In the genomic region with DNA sequence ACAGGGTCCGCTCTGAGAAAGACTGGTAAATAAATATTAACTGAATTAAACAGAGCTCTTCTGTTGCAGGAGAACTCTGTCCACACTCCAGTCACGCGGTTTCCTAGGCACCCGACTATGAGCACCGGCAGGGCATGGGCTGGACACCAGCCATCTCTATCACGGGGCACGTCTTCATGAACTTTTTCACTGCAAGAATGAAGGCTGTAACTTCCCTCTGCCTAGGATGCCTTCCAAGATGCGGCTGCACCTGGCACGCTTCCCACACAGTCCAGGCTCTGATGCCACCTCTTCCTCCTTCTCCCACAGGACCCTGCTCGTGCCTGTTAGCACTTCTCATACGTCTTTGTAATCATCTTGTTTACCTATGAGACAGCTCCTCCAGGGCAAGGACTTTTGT, we compare ENCODE assay signal across 10 mouse cellular contexts. TPM values are rescaled to one million over a fixed set of nuclear protein-coding genes. Genes with fewer than 3 reads are reported as not detected.
DNase-seq lines count a peak whose midpoint lies in the region; ATAC-seq and TF ChIP-seq lines count a peak whose summit lies in the region.
"Had no signal": no experiment of that assay in that cellular context is flagged by ENCODE, and none has a peak within 500 bp of the region (broad histone marks: within the 10 kb centered on the region; RNA-seq: fewer than 3 reads in every experiment).

No protein-coding gene starts in this region.

- no peak for TF ChIP-seq CTCF in heart, adult 2 months (IDR thresholded peaks at IDR 0.05)

- H3K36me3 ChIP-seq in kidney, embryonic 14.5 days (ENCODE audit: control insufficient read depth, insufficient read depth, low read length): no peaks in the 10 kb centered on the region
- H3K36me3 ChIP-seq in heart, adult 2 months (ENCODE audit: control insufficient read depth, insufficient read depth, low read length): peaks cover 41% of the 10 kb centered on the region
- no peaks in the 10 kb centered on the region for H3K36me3 ChIP-seq in neural tube, embryonic 14.5 days (ENCODE audit: control insufficient read depth, insufficient read depth, low read length)
- H3K36me3 ChIP-seq: midbrain, embryonic 12.5 days had no signal

- 67% methylated on average over 11 of the region's 11 CpGs for WGBS in kidney, embryonic 14.5 days
- 22% methylated on average over 11 of the region's 11 CpGs for whole genome bisulfite sequencing in heart, adult 2 months
- WGBS in neural tube, embryonic 14.5 days: 47% methylated on average over 11 of the region's 11 CpGs

- peak; percentile 73 for TF ChIP-seq EP300 in heart, adult 2 months (IDR thresholded peaks at IDR 0.05; ENCODE audit: insufficient read depth, low read depth, low read length)

- ATAC-seq in kidney, embryonic 14.5 days (ENCODE audit: low FRiP score, low TSS enrichment): no peak
- ATAC-seq in neural tube, embryonic 14.5 days (ENCODE audit: low read depth): peak; percentile 75; the same call in 1 of the 2 replicates
- ATAC-seq in frontal cortex, adult (ENCODE audit: low TSS enrichment): no peak

- no peaks in the 10 kb centered on the region for H3K9me3 ChIP-seq in kidney, embryonic 14.5 days (ENCODE audit: control insufficient read depth, low read length)
- no peaks in the 10 kb centered on the region for H3K9me3 ChIP-seq in neural tube, embryonic 14.5 days (ENCODE audit: control insufficient read depth, low read length)
- H3K9me3 ChIP-seq: G1E had no signal

- H3K27ac ChIP-seq in kidney, embryonic 14.5 days (ENCODE audit: low read depth, low read length): no peak overlapping the region
- peak overlapping the region; percentile 64 for H3K27ac ChIP-seq in heart, adult 2 months
- 0 out of 2 replicates have a peak overlapping the region, but pooled peaks have one; percentile 48 for H3K27ac ChIP-seq in neural tube, embryonic 14.5 days (ENCODE audit: low read depth, low read length)
- H3K27ac ChIP-seq: midbrain, embryonic 12.5 days had no signal

- H3K9ac ChIP-seq in kidney, embryonic 14.5 days (ENCODE audit: low read depth, low read length): no peak overlapping the region
- 0 out of 2 replicates have a peak overlapping the region, but pooled peaks have one; percentile 22 for H3K9ac ChIP-seq in heart, adult 2 months (ENCODE audit: low read depth, low read length)
- no peak overlapping the region for H3K9ac ChIP-seq in neural tube, embryonic 14.5 days (replicated peaks; ENCODE audit: low read depth, low read length)
- H3K9ac ChIP-seq: midbrain, embryonic 12.5 days had no signal

- H3K79me2 ChIP-seq in heart, adult 2 months (replicated peaks; ENCODE audit: control insufficient read depth, insufficient read depth, low read length): peaks cover 7% of the 10 kb centered on the region

- no peaks in the 10 kb centered on the region for H3K27me3 ChIP-seq in kidney, embryonic 14.5 days (ENCODE audit: control insufficient read depth, insufficient read depth, low read length)
- H3K27me3 ChIP-seq in heart, adult 2 months (ENCODE audit: control insufficient read depth, insufficient read depth, low read length): no peaks in the 10 kb centered on the region
- H3K27me3 ChIP-seq in neural tube, embryonic 14.5 days (ENCODE audit: control insufficient read depth, insufficient read depth, low read length): no peaks in the 10 kb centered on the region
- H3K27me3 ChIP-seq: midbrain, embryonic 12.5 days had no signal

- intact Hi-C loops in heart, adult 2 months (cut with DNase I): no loop called here

- peak; percentile 97 for DNase-seq in kidney, adult 11 months
- DNase-seq in adrenal gland, postnatal 10 days: peak; percentile 79
- peak; percentile 68 to 79 for DNase-seq in heart, adult 2 months
- DNase-seq in kidney, adult 9 months: peak; percentile 98
- DNase-seq in thymus, postnatal 36 days: no peak

- peaks cover 23% of the 10 kb centered on the region for H3K4me1 ChIP-seq in kidney, embryonic 14.5 days (ENCODE audit: control insufficient read depth, insufficient read depth, low read length)
- H3K4me1 ChIP-seq in heart, adult 2 months (ENCODE audit: control insufficient read depth, insufficient read depth, low read length): peaks cover 48% of the 10 kb centered on the region
- peaks cover 29% of the 10 kb centered on the region for H3K4me1 ChIP-seq in neural tube, embryonic 14.5 days (ENCODE audit: control insufficient read depth, insufficient read depth, low read length)

- H3K4me2 ChIP-seq in kidney, embryonic 14.5 days (replicated peaks; ENCODE audit: low read depth, low read length): no peak overlapping the region
- no peak overlapping the region for H3K4me2 ChIP-seq in neural tube, embryonic 14.5 days (ENCODE audit: low read depth, low read length)
- H3K4me2 ChIP-seq: midbrain, embryonic 12.5 days had no signal

- no peak for TF ChIP-seq POLR2A in heart, adult 2 months (IDR thresholded peaks at IDR 0.05; ENCODE audit: insufficient read depth, low read depth, low read length)

- no peak overlapping the region for H3K4me3 ChIP-seq in kidney, embryonic 14.5 days (ENCODE audit: low read length)
- no peak overlapping the region for H3K4me3 ChIP-seq in heart, adult 2 months
- no peak overlapping the region for H3K4me3 ChIP-seq in neural tube, embryonic 14.5 days (ENCODE audit: low read depth, low read length)
- H3K4me3 ChIP-seq: midbrain, embryonic 12.5 days had no signal

RNA-seq across cellular contexts. Expression of gene Sorbs1, which starts 26.0 kb away (rescaled TPM):
- 39.3 and 49.5 TPM in 2 replicates for polyA plus RNA-seq in kidney, embryonic 14.5 days (2014; fragmentation: Nextera tagmentation; extraction: Ambion mirVana)
- total RNA-seq in adrenal gland, postnatal 10 days (2021): 100 to 1,000 TPM; 172 to 181 TPM
- 100 to 1,000 TPM; 638 to 971 TPM for total RNA-seq in heart, adult 2 months (2021)
- polyA plus RNA-seq in heart, adult 2 months (2012; rRNA removed): 185 and 253 TPM in 2 replicates
- 117 and 133 TPM in 2 replicates for polyA plus RNA-seq in neural tube, embryonic 14.5 days (2014; fragmentation: Nextera tagmentation; extraction: Ambion mirVana)

Comparison
In these comparisons a context has a peak if more than half of its experiments do, and no peak if none do; other contexts are left out.
1. DNase-seq: peak in kidney, adult 11 months (single experiment), adrenal gland, postnatal 10 days (single experiment), heart, adult 2 months (2 of 2) and kidney, adult 9 months (single experiment); none in thymus, postnatal 36 days (0 of 2).